Mouse (Mus musculus): ENCODE data around the gene Pheta2.

DNA sequence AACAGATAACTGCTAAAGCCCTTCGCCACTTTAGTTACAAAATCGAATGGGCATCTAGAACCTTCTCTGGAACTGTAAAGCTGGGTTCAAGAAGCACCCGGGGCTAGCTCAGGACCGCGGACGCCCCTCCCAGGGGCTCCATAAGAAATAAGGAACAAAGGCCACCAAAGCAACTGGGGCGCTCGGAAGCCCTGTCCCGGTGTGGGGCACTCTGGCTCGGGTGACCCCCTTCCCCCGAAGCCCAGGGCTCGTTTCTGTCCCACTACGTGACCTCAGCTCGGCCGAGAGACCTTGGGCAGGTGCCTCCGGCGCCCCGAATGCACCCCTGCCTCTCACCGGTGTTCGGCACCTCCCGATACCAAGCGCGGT is 15.0 kb downstream of the Pheta2 start:
- TF ChIP-seq POLR2A (IDR thresholded peaks at IDR 0.05; ENCODE audit: low read depth, low read length), result no peak
- TF ChIP-seq CTCF (conservative IDR thresholded peaks at IDR 0.05; ENCODE audit: insufficient read depth, insufficient read length, low read depth, low read length), result no peak
